ENCODE assay signal across 13 mouse cellular contexts in the genomic region with DNA sequence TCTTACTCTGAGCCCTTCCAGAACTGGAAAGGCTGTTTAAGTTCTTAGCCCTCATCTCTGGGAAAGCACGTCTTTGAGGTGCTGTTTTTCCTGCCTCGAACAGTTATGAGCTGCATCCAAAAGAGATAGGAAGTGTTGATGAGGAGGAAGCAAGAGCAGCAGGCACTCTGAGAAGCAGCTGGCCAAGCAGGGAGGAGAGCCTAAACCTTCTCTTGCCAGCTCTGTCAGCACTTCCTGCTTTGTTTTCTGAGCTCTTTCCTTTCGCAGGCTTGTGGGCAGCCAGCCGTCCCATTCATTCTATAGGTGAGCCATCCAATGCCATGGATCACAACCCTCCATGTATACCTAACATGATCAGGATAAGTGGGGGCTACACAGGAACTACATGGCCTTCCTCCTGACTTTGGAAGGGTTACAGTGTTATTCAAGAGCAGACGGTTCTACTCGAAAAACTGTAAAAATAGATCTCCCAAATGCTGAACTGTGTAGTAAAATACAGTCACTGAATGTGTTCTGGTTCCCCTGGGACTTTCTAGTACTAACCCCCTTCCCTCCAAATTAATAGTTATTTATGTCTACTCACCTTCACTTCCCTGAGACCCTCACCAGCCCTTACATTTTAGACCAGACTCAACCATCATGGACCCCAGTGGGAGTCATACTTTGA.
DNase-seq lines count a peak whose midpoint lies in the region; ATAC-seq and TF ChIP-seq lines count a peak whose summit lies in the region.
"Had no signal": no experiment of that assay in that cellular context is flagged by ENCODE, and none has a peak within 500 bp of the region (broad histone marks: within the 10 kb centered on the region; RNA-seq: fewer than 3 reads in every experiment).

No protein-coding gene starts in this region.

- intact Hi-C loops in left cerebral cortex, adult 2 months (cut with DNase I): loop anchor here (5.0 to 10.0 kb wide), 2 partner anchors 174 to 446 kb away; no protein-coding TSS in a partner anchor

- no peak for DNase-seq in cerebellum, postnatal 4 days (ENCODE audit: low spot score in 2 of 2)
- peak; percentile 95 for DNase-seq in brain, adult 2 months (ENCODE audit: low read depth, low spot score)
- DNase-seq in frontal cortex, postnatal 10 days (ENCODE audit: low spot score in 2 of 2): peak; percentile 19 to 46
- DNase-seq in left cerebral cortex, adult 2 months (ENCODE audit: extremely low spot score in 1 of 2, low spot score in 2 of 2): peak; percentile 22 to 28
- no peak for DNase-seq in gastrocnemius, adult 18-20 months (ENCODE audit: low spot score)
- no peak for DNase-seq in urinary bladder, postnatal 10 days (ENCODE audit: low spot score)
- DNase-seq: adrenal gland, adult 8-10 months; lung, postnatal 14 days had no signal

- H3K27ac ChIP-seq in left cerebral cortex, adult 2 months: peak overlapping the region; percentile 34
- H3K27ac ChIP-seq: embryonic facial prominence, embryonic 13.5 days; intestine, embryonic 15.5 days had no signal

- TF ChIP-seq CTCF in left cerebral cortex, adult 2 months (IDR thresholded peaks at IDR 0.05): no peak

- no peak overlapping the region for H3K4me3 ChIP-seq in left cerebral cortex, adult 2 months
- H3K4me3 ChIP-seq: embryonic facial prominence, embryonic 13.5 days; intestine, embryonic 15.5 days; myocyte had no signal

- peak; percentile 92 for ATAC-seq in cerebellum, adult (ENCODE audit: insufficient number of reproducible peaks, low FRiP score, low TSS enrichment)
- ATAC-seq in erythroblast, adult 5-6 weeks (replicated peaks; ENCODE audit: low FRiP score, poor library complexity, severe bottlenecking): no peak
- ATAC-seq: intestine, embryonic 15.5 days had no signal

Comparison
In these comparisons a context has a peak if more than half of its experiments do, and no peak if none do; other contexts are left out.
1. DNase-seq: peak in brain, adult 2 months (single experiment), frontal cortex, postnatal 10 days (2 of 2) and left cerebral cortex, adult 2 months (2 of 2); none in cerebellum, postnatal 4 days (0 of 2), gastrocnemius, adult 18-20 months (single experiment) and urinary bladder, postnatal 10 days (single experiment).